Mouse (Mus musculus): ENCODE measurements around the gene Cfap43. TPM values are rescaled to one million over a fixed set of nuclear protein-coding genes. Genes with fewer than 3 reads are reported as not detected.

Gene Cfap43
- polyA plus RNA-seq, 1 experiment from 2014 or later: 0.15 TPM

- no peak overlapping the region for H3K4me3 ChIP-seq
- no peak overlapping the region for H3K4me2 ChIP-seq
- no peak overlapping the region for H3K9ac ChIP-seq
- H3K27ac ChIP-seq (replicated peaks): no peak overlapping the region
- WGBS: 57% methylated on average over 8 of the region's 8 CpGs
- H3K9me3 ChIP-seq: peaks cover 8% of the 10 kb centered on the region; the same call in 1 of the 2 replicates
- H3K27me3 ChIP-seq (replicated peaks): no peaks in the 10 kb centered on the region
- H3K4me1 ChIP-seq: no peaks in the 10 kb centered on the region
- no peaks in the 10 kb centered on the region for H3K36me3 ChIP-seq
- no peak for ATAC-seq (ENCODE audit: extremely low read depth, insufficient number of reproducible peaks, low FRiP score, low TSS enrichment)
These were observed 218.6 kb downstream of the Cfap43 start for GRCm38 (mm10) chr19:47700509-47700908.

GRCm38 (mm10) chr19:47699743-47700142, 219.3 kb downstream of the Cfap43 start:
- Histone ChIP-seq H3K27ac (replicated peaks) (no peak overlapping the region), H3K9me3 (peaks cover 8% of the 10 kb centered on the region; the same call in 1 of the 2 replicates), H3K4me2 (no peak overlapping the region), H3K4me1 (no peaks in the 10 kb centered on the region), H3K36me3 (no peaks in the 10 kb centered on the region), H3K27me3 (replicated peaks) (no peaks in the 10 kb centered on the region), H3K9ac (no peak overlapping the region), H3K4me3 (no peak overlapping the region)
- ATAC-seq (ENCODE audit: extremely low read depth, insufficient number of reproducible peaks, low FRiP score, low TSS enrichment): no peak
- 50% methylated on average over 9 of the region's 9 CpGs for WGBS

GRCm38 (mm10) chr19:47698266-47698665, 220.8 kb downstream of the Cfap43 start:
- no peak overlapping the region for H3K4me3 ChIP-seq
- no peak overlapping the region for H3K27ac ChIP-seq (replicated peaks)
- H3K36me3 ChIP-seq: no peaks in the 10 kb centered on the region
- WGBS: 71% methylated on average over 9 of the region's 9 CpGs
- H3K27me3 ChIP-seq (replicated peaks): no peaks in the 10 kb centered on the region
- H3K4me2 ChIP-seq: no peak overlapping the region
- no peaks in the 10 kb centered on the region for H3K4me1 ChIP-seq
- peaks cover 7% of the 10 kb centered on the region; the same call in 1 of the 2 replicates for H3K9me3 ChIP-seq
- no peak overlapping the region for H3K9ac ChIP-seq
- no peak for ATAC-seq (ENCODE audit: extremely low read depth, insufficient number of reproducible peaks, low FRiP score, low TSS enrichment)

GRCm38 (mm10) chr19:47697067-47697466, 222.0 kb downstream of the Cfap43 start:
- ATAC-seq (ENCODE audit: extremely low read depth, insufficient number of reproducible peaks, low FRiP score, low TSS enrichment): no peak
- 78% methylated on average over 11 of the region's 11 CpGs for WGBS
- no peaks in the 10 kb centered on the region for H3K36me3 ChIP-seq
- H3K4me3 ChIP-seq: no peak overlapping the region
- no peak overlapping the region for H3K27ac ChIP-seq (replicated peaks)
- H3K4me2 ChIP-seq: no peak overlapping the region
- H3K9me3 ChIP-seq: peaks cover 2% of the 10 kb centered on the region; the same call in 1 of the 2 replicates
- no peak overlapping the region for H3K9ac ChIP-seq
- H3K4me1 ChIP-seq: no peaks in the 10 kb centered on the region
- H3K27me3 ChIP-seq (replicated peaks): no peaks in the 10 kb centered on the region; the same call in 1 of the 2 replicates

GRCm38 (mm10) chr19:47696411-47696810, 222.7 kb downstream of the Cfap43 start:
- Histone ChIP-seq H3K27ac (replicated peaks) (no peak overlapping the region), H3K4me3 (no peak overlapping the region), H3K27me3 (replicated peaks) (peaks cover 2% of the 10 kb centered on the region; the same call in 1 of the 2 replicates), H3K36me3 (no peaks in the 10 kb centered on the region), H3K4me2 (no peak overlapping the region), H3K9ac (no peak overlapping the region), H3K4me1 (no peaks in the 10 kb centered on the region), H3K9me3 (no peaks in the 10 kb centered on the region)
- ATAC-seq (ENCODE audit: extremely low read depth, insufficient number of reproducible peaks, low FRiP score, low TSS enrichment): no peak
- WGBS: 87% methylated on average over 8 of the region's 8 CpGs

- H3K4me1 ChIP-seq: no peaks in the 10 kb centered on the region
- H3K27me3 ChIP-seq (replicated peaks): peaks cover 5% of the 10 kb centered on the region; the same call in 1 of the 2 replicates
- H3K27ac ChIP-seq (replicated peaks): no peak overlapping the region
- no peaks in the 10 kb centered on the region for H3K36me3 ChIP-seq
- H3K4me2 ChIP-seq: no peak overlapping the region
- no peaks in the 10 kb centered on the region for H3K9me3 ChIP-seq
- no peak overlapping the region for H3K9ac ChIP-seq
- WGBS: 74% methylated on average over 6 of the region's 6 CpGs
- no peak for ATAC-seq (ENCODE audit: extremely low read depth, insufficient number of reproducible peaks, low FRiP score, low TSS enrichment)
- no peak overlapping the region for H3K4me3 ChIP-seq
These were observed 223.4 kb downstream of the Cfap43 start for GRCm38 (mm10) chr19:47695725-47696124.

GRCm38 (mm10) chr19:47691994-47692393, 227.1 kb downstream of the Cfap43 start, which contains the start of gene Col17a1:
Gene Col17a1 (minus strand): TSS chr19:47692094.
- no peak for ATAC-seq (ENCODE audit: extremely low read depth, insufficient number of reproducible peaks, low FRiP score, low TSS enrichment)
- no peaks in the 10 kb centered on the region for H3K36me3 ChIP-seq
- peaks cover 5% of the 10 kb centered on the region; the same call in 1 of the 2 replicates for H3K27me3 ChIP-seq (replicated peaks)
- H3K4me3 ChIP-seq: no peak within 1 kb of the TSS
- no peak within 1 kb of the TSS for H3K27ac ChIP-seq (replicated peaks)
- H3K9ac ChIP-seq: no peak within 1 kb of the TSS
- no peaks in the 10 kb centered on the region for H3K9me3 ChIP-seq
- no peaks in the 10 kb centered on the region for H3K4me1 ChIP-seq
- WGBS: 65% methylated on average over 6 of the region's 6 CpGs
- H3K4me2 ChIP-seq: no peak within 1 kb of the TSS

- Histone ChIP-seq H3K27ac (replicated peaks) (no peak overlapping the region), H3K36me3 (no peaks in the 10 kb centered on the region), H3K9me3 (no peaks in the 10 kb centered on the region), H3K9ac (no peak overlapping the region), H3K4me3 (no peak overlapping the region), H3K4me1 (no peaks in the 10 kb centered on the region), H3K27me3 (replicated peaks) (peaks cover 9% of the 10 kb centered on the region; the same call in 1 of the 2 replicates), H3K4me2 (no peak overlapping the region)
- no peak for ATAC-seq (ENCODE audit: extremely low read depth, insufficient number of reproducible peaks, low FRiP score, low TSS enrichment)
- 59% methylated on average over 7 of the region's 7 CpGs for WGBS
These were observed 229.5 kb downstream of the Cfap43 start for GRCm38 (mm10) chr19:47689592-47689991.

Small RNA genes within 50 kb of the gene (microRNA-seq; reads per million reads assigned to microRNA genes)
- gene Gm22240 (0.61 reads per million), gene Mir8090 (not detected)

Other genes with a start within 250 kb of the Cfap43 start
- gene Col17a1, start 227.2 kb downstream of the Cfap43 start, polyA plus RNA-seq (2015; fragmentation: Nextera tagmentation; extraction: Ambion mirVana): 0.51 and 1.1 TPM in 2 replicates
- gene Sfr1, start 187.6 kb downstream of the Cfap43 start, polyA plus RNA-seq (2015; fragmentation: Nextera tagmentation; extraction: Ambion mirVana): 194 and 210 TPM in 2 replicates
- 85.2 and 89.5 TPM in 2 replicates for gene Gsto1, start 64.3 kb downstream of the Cfap43 start, polyA plus RNA-seq (2015; fragmentation: Nextera tagmentation; extraction: Ambion mirVana)
- gene Gsto2, start 53.8 kb downstream of the Cfap43 start, polyA plus RNA-seq (2015; fragmentation: Nextera tagmentation; extraction: Ambion mirVana): 1.0 and 1.4 TPM in 2 replicates
- gene Itprip, start within 50 bp of the Cfap43 start, polyA plus RNA-seq (2015; fragmentation: Nextera tagmentation; extraction: Ambion mirVana): 19.9 and 20.4 TPM in 2 replicates
- gene Cfap58, start 18.4 kb upstream of the Cfap43 start, polyA plus RNA-seq (2015; fragmentation: Nextera tagmentation; extraction: Ambion mirVana): 0.08 and 0.11 TPM in 2 replicates

Measured in heart, embryonic 13.5 days (tissue).